Mouse (Mus musculus): ENCODE measurements around the gene Pou2f1.

DNA sequence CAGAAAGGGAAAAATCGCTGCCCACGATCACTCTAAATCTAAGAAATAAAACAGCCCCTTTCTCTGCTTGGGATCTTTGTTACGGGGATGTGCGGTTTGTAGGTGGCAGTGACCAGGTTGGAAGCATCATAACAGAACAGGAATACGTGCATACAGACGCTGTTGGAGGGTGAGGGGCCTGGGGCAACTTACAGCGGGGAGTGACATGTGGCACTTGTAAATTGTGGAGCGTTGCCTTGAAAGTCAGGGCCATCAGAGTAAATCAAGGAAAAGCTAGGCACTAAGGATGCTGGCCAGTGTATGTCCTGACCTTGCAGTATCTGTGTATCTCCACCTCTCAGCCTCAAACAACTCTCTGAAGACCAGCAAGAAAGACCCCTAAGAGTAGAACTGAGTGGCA, 154.1 kb downstream of the Pou2f1 start:
- TF ChIP-seq CTCF (IDR thresholded peaks at IDR 0.05; ENCODE audit: borderline replicate concordance, insufficient read depth, low read depth, low read length) (no peak), POLR2A (IDR thresholded peaks at IDR 0.05; ENCODE audit: borderline replicate concordance, insufficient read depth, low read length) (no peak)

Measured in cerebellum, adult 2 months (tissue).